Comparison of ENCODE assay signal across 30 mouse cellular contexts in the genomic region with DNA sequence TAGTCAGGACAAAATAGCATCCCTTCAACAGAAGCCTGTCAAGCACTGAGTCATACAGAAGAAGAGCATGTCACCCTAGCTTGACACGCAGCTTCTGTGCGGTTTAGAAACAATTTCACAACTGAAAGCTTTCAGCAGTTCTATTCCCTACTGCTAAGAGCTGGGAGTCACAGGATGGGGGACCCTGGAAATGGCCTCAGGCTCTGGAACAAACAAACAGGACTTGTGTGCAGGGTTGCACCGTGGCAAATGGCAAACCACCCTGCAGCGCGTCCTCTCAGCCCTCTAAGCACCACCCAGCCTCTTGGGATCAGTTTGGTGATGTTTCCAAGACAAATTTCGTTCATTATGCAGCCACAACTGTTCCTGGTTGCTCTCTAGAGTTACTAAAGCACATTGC.
"Had no signal": no experiment of that assay in that cellular context is flagged by ENCODE, and none has a peak within 500 bp of the region (broad histone marks: within the 10 kb centered on the region; RNA-seq: fewer than 3 reads in every experiment).

No protein-coding gene starts in this region.

- H3K4me3 ChIP-seq: left cerebral cortex, adult 2 months; limb, embryonic 10.5 days; limb, embryonic 12.5 days; limb, embryonic 13.5 days; limb, embryonic 15.5 days; liver, embryonic 12.5 days; liver, embryonic 13.5 days; liver, embryonic 15.5 days; lung, embryonic 15.5 days; megakaryocyte, embryonic 14.5 days; midbrain, embryonic 12.5 days; midbrain, embryonic 13.5 days; myocyte; neural tube, embryonic 12.5 days; neural tube, embryonic 13.5 days had no signal

- ATAC-seq: liver, embryonic 12.5 days; liver, postnatal 0 days; lung, postnatal 0 days; midbrain, embryonic 13.5 days had no signal

- H3K9ac ChIP-seq: limb, embryonic 12.5 days; limb, embryonic 13.5 days; limb, embryonic 15.5 days; liver, embryonic 12.5 days; liver, embryonic 13.5 days; liver, embryonic 14.5 days; liver, embryonic 15.5 days; liver, postnatal 0 days; lung, embryonic 14.5 days; lung, embryonic 15.5 days; midbrain, embryonic 12.5 days; midbrain, embryonic 13.5 days; neural tube, embryonic 12.5 days; neural tube, embryonic 13.5 days had no signal

- DNase-seq: left cerebral cortex, postnatal 4 days; liver; liver, embryonic 13.5 days; liver, postnatal 0 days; lung, adult 18-20 months; lung, adult 2 months; lung, embryonic 14.5 days; lung, postnatal 10 days; lung, postnatal 14 days; lung, postnatal 36 days; lung, postnatal 4 days; midbrain, embryonic 14.5 days had no signal

- H3K36me3 ChIP-seq: limb, embryonic 10.5 days; limb, embryonic 12.5 days; limb, embryonic 13.5 days; limb, embryonic 15.5 days; liver, embryonic 12.5 days; liver, embryonic 13.5 days; liver, embryonic 15.5 days; lung, embryonic 15.5 days; midbrain, embryonic 12.5 days; midbrain, embryonic 13.5 days; neural tube, embryonic 12.5 days; neural tube, embryonic 13.5 days had no signal

- H3K27me3 ChIP-seq: limb, embryonic 12.5 days; limb, embryonic 13.5 days; limb, embryonic 15.5 days; liver, embryonic 12.5 days; liver, embryonic 13.5 days; liver, embryonic 15.5 days; lung, embryonic 15.5 days; megakaryocyte, embryonic 14.5 days; midbrain, embryonic 12.5 days; midbrain, embryonic 13.5 days; neural tube, embryonic 12.5 days had no signal

- H3K9me3 ChIP-seq: limb, embryonic 10.5 days; limb, embryonic 12.5 days; limb, embryonic 13.5 days; limb, embryonic 15.5 days; liver, embryonic 12.5 days; liver, embryonic 13.5 days; liver, embryonic 15.5 days; lung, embryonic 15.5 days; megakaryocyte, embryonic 14.5 days; midbrain, embryonic 12.5 days; midbrain, embryonic 13.5 days; neural tube, embryonic 12.5 days; neural tube, embryonic 13.5 days had no signal

- H3K4me2 ChIP-seq: limb, embryonic 12.5 days; limb, embryonic 13.5 days; limb, embryonic 15.5 days; liver, embryonic 11.5 days; liver, embryonic 12.5 days; liver, embryonic 13.5 days; liver, embryonic 15.5 days; lung, embryonic 14.5 days; lung, embryonic 15.5 days; midbrain, embryonic 12.5 days; midbrain, embryonic 13.5 days; neural tube, embryonic 12.5 days; neural tube, embryonic 13.5 days had no signal

- H3K27ac ChIP-seq: left cerebral cortex, adult 2 months; limb, embryonic 10.5 days; limb, embryonic 12.5 days; limb, embryonic 13.5 days; limb, embryonic 15.5 days; liver, embryonic 12.5 days; liver, embryonic 13.5 days; liver, embryonic 14.5 days; liver, embryonic 15.5 days; lung, embryonic 15.5 days; macrophage; midbrain, embryonic 12.5 days; midbrain, embryonic 13.5 days; neural tube, embryonic 12.5 days; neural tube, embryonic 13.5 days had no signal

- H3K4me1 ChIP-seq: liver, embryonic 12.5 days; liver, embryonic 13.5 days; liver, embryonic 15.5 days; lung, embryonic 15.5 days; megakaryocyte, embryonic 14.5 days; midbrain, embryonic 12.5 days; neural tube, embryonic 12.5 days had no signal
